Mouse (Mus musculus) gastrocnemius, adult 8-10 months (tissue): ENCODE results near the gene Frg2f1. TPM values are rescaled to one million over a fixed set of nuclear protein-coding genes. Genes with fewer than 3 reads are reported as not detected.
"Not testable (repeated sequence)": the region's sequence is repeated elsewhere in the genome, so short reads cannot be mapped to it uniquely, and the experiment has no call there.

ENCODE experiments used
- DNase-seq, 2 experiments: peaks; one replicate each; pipeline ENCODE4 v3.0.0; 2022; ENCODE audit warnings: low spot score in 2 of 2
- total RNA-seq, 4 experiments: library from RNA; stranded (reverse); gene quantifications; 2 replicates each; pipeline ENCODE4 v1.2.4; 2022

Gene Frg2f1
- 1 to 10 TPM; 3.6 to 4.9 (median 4.4) TPM for total RNA-seq

GRCm38 (mm10) chr4:119539031-119539824 lies at the start of gene Frg2f1:
Frg2f1 (minus strand) TSS chr4:119539529.
- peak; percentile 89 to 91 for DNase-seq

GRCm38 (mm10) chr4:119588037-119588436 lies 48.7 kb upstream of the Frg2f1 start:
- no peak for DNase-seq

- no peak for DNase-seq
These were observed 36.1 kb upstream of the Frg2f1 start for GRCm38 (mm10) chr4:119575459-119575858.

- no peak for DNase-seq
These were observed 35.2 kb upstream of the Frg2f1 start for GRCm38 (mm10) chr4:119574504-119574903.

- DNase-seq, result no peak
These were observed 33.4 kb upstream of the Frg2f1 start for GRCm38 (mm10) chr4:119572682-119573081.

- no peak for DNase-seq
These were observed 27.1 kb upstream of the Frg2f1 start for GRCm38 (mm10) chr4:119566322-119566835.

GRCm38 (mm10) chr4:119563136-119563535 lies 23.8 kb upstream of the Frg2f1 start:
- no peak for DNase-seq

GRCm38 (mm10) chr4:119555466-119555865 lies 16.1 kb upstream of the Frg2f1 start:
- DNase-seq, result no peak

- DNase-seq, result no peak
These were observed 11.5 kb upstream of the Frg2f1 start for GRCm38 (mm10) chr4:119550864-119551263.

GRCm38 (mm10) chr4:119540533-119540890 lies 1.2 kb upstream of the Frg2f1 start:
- DNase-seq, result no peak

GRCm38 (mm10) chr4:119539836-119540532 lies 655 bp upstream of the Frg2f1 start:
- peak; percentile 13 to 43 for DNase-seq

- no peak for DNase-seq
These were observed 1.9 kb downstream of the Frg2f1 start for GRCm38 (mm10) chr4:119537436-119537835.

GRCm38 (mm10) chr4:119536615-119537014 lies 2.7 kb downstream of the Frg2f1 start, which contains the start of gene Foxj3:
Foxj3 (plus strand) TSS chr4:119537004.
- DNase-seq, result not testable (repeated sequence)

GRCm38 (mm10) chr4:119535103-119535502 lies 4.2 kb downstream of the Frg2f1 start:
- DNase-seq, result no peak

- no peak for DNase-seq
These were observed 7.5 kb downstream of the Frg2f1 start for GRCm38 (mm10) chr4:119531813-119532212.

GRCm38 (mm10) chr4:119526329-119526845 lies 12.9 kb downstream of the Frg2f1 start:
- no peak for DNase-seq

- no peak for DNase-seq
These were observed 14.9 kb downstream of the Frg2f1 start for GRCm38 (mm10) chr4:119524466-119524865.

GRCm38 (mm10) chr4:119524010-119524409 lies 15.3 kb downstream of the Frg2f1 start:
- no peak for DNase-seq

- no peak for DNase-seq
These were observed 15.8 kb downstream of the Frg2f1 start for GRCm38 (mm10) chr4:119523575-119523974.

- DNase-seq, result no peak
These were observed 26.6 kb downstream of the Frg2f1 start for GRCm38 (mm10) chr4:119512731-119513141.

GRCm38 (mm10) chr4:119511591-119511990 lies 27.7 kb downstream of the Frg2f1 start:
- no peak for DNase-seq

- no peak for DNase-seq
These were observed 40.9 kb downstream of the Frg2f1 start for GRCm38 (mm10) chr4:119498319-119498848.
